Mouse (Mus musculus): ENCODE data around the gene Stat6. TPM values are rescaled to one million over a fixed set of nuclear protein-coding genes. Genes with fewer than 3 reads are reported as not detected.
A peak's percentile ranks its signal among the peaks of the same experiment; 100 is the strongest.

Gene Stat6
- polyA plus RNA-seq (2015; fragmentation: Nextera tagmentation; extraction: Ambion mirVana), result 36.7 and 38.9 TPM in 2 replicates

- peak within 1 kb of the TSS; percentile 68 for H3K4me2 ChIP-seq
- peak within 1 kb of the TSS; percentile 58 for H3K4me3 ChIP-seq
- WGBS, result 3% methylated on average over 37 of the region's 37 CpGs
- H3K27me3 ChIP-seq, result no peaks in the 10 kb centered on the region
- no peaks in the 10 kb centered on the region for H3K9me3 ChIP-seq
- peaks cover 4% of the 10 kb centered on the region; the same call in 1 of the 2 replicates for H3K36me3 ChIP-seq
- H3K9ac ChIP-seq, result peak within 1 kb of the TSS; percentile 44
- H3K27ac ChIP-seq, result peak within 1 kb of the TSS; percentile 88
- peak; percentile 40; the same call in 1 of the 2 replicates for ATAC-seq (ENCODE audit: insufficient number of reproducible peaks, low FRiP score, low TSS enrichment, low read depth)
- H3K4me1 ChIP-seq, result peaks cover 26% of the 10 kb centered on the region
Observed at GRCm38 (mm10) chr10:127642772-127643552, at the start of gene Stat6. Gene Stat6 (plus strand): TSS chr10:127642986.

DNA sequence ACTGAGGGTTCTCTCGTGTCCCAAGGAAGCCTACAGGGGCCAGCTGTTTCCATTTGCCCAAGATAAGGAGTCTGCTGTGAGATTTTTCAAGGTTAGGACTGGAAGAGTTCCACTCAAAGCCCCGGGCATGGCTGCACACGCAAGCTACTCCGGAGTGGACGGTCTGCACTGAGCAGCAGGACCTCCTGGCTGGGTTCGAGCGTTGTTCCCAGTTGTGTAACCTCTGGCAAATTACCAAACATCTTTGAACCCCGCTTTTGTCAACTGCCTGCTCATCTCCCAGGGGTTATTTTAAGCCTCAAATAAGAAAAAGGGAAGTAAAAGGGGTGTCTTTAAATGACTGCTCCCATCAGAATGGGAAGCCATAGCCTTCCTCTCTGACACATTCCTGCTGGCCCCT lies 48.4 kb upstream of the Stat6 start:
- 84% methylated on average over 8 of the region's 8 CpGs for WGBS
- Histone ChIP-seq H3K4me1 (peaks cover 47% of the 10 kb centered on the region), H3K9me3 (no peaks in the 10 kb centered on the region), H3K27ac (no peak overlapping the region), H3K4me3 (no peak overlapping the region), H3K9ac (no peak overlapping the region), H3K36me3 (peaks cover 68% of the 10 kb centered on the region), H3K4me2 (no peak overlapping the region), H3K27me3 (no peaks in the 10 kb centered on the region)
- ATAC-seq (ENCODE audit: insufficient number of reproducible peaks, low FRiP score, low TSS enrichment, low read depth), result no peak

DNA sequence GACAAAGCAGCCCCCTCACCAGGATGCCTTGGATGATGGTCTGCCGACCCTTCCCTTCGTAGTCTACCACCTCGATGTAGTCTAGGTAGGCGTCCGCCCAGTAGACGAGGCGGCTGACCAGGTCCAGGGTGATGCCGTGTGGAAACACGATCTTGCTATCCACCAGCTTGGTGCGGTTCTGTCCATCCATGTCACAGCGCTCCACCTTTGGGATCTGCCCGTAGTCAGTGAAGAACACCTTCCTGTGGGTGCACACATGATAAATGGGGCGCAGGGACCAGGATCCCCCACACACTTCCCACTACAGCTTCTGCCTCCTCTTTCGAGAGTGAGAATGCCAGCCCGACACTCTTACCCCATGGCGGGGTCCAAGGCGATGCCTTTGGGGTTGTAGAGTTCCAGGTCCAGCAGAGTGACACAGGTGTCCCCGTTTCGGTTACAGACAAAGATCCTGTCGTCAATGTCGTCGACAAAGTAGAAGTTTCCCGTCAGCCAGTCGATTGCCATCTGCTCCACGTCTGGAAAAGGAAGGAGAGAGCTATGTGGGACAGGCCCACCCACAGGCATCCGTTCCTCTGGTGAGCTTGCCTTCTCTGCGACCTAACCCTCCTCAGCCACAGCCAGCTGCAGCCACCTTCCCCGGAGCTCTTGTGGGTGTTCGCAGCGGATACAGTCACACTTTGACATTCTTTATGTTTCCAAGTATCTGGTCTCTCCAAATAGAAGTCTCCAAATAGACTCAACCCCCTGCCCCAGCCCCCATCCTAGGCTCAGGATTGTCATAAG lies 47.7 kb upstream of the Stat6 start:
- peaks cover 55% of the 10 kb centered on the region for H3K4me1 ChIP-seq
- no peak overlapping the region for H3K4me2 ChIP-seq

GRCm38 (mm10) chr10:127596321-127596941 lies 46.4 kb upstream of the Stat6 start:
- H3K4me1 ChIP-seq, result peaks cover 66% of the 10 kb centered on the region
- 32% methylated on average over 7 of the region's 7 CpGs for WGBS
- H3K36me3 ChIP-seq, result peaks cover 58% of the 10 kb centered on the region
- H3K4me2 ChIP-seq, result no peak overlapping the region
- H3K27me3 ChIP-seq, result no peaks in the 10 kb centered on the region
- H3K27ac ChIP-seq, result peak overlapping the region; percentile 89
- no peak overlapping the region for H3K4me3 ChIP-seq
- no peaks in the 10 kb centered on the region for H3K9me3 ChIP-seq
- no peak for ATAC-seq (ENCODE audit: insufficient number of reproducible peaks, low FRiP score, low TSS enrichment, low read depth)
- H3K9ac ChIP-seq, result no peak overlapping the region; the same call in 1 of the 2 replicates

More for the DNA sequence above, 47.7 kb upstream of the Stat6 start:
- no peak for ATAC-seq (ENCODE audit: insufficient number of reproducible peaks, low FRiP score, low TSS enrichment, low read depth)
- Histone ChIP-seq H3K9ac (no peak overlapping the region), H3K36me3 (peaks cover 63% of the 10 kb centered on the region), H3K9me3 (no peaks in the 10 kb centered on the region), H3K4me3 (no peak overlapping the region), H3K27me3 (no peaks in the 10 kb centered on the region), H3K27ac (peak overlapping the region; percentile 89; the same call in 1 of the 2 replicates)
- whole genome bisulfite sequencing, result 89% methylated on average over 30 of the region's 30 CpGs

DNA sequence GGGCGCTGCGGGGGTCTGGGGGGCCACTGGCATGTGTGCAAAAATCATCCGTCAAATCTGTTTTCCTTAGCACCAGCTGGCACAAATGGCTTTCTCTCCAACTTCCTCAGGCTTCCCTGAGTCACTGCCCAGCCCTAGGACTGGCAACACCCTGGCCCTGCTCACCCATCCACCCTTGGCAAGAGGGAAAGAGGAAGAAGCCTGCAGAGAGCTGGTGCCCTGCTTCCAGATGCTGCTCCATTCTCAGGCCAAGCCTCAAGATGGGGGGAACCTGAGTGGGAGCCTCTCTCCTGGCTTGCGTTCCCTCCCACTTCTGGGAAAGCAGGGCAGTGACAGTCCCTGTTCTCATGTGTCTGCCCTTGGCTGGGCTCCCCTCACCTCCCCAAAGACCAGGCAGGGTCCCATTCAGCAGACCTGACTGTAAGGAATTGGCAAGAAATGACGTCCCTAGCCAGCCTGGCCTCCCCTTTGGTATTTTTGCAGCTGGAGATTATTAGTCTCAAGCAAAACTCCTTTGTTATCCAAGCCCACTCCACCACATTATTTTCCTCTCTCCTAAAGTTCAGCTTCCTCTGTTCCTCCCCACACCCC lies 45.4 kb upstream of the Stat6 start:
- 43% methylated on average over 5 of the region's 5 CpGs for WGBS
- H3K27ac ChIP-seq, result peak overlapping the region; percentile 89
- H3K27me3 ChIP-seq, result no peaks in the 10 kb centered on the region
- ATAC-seq (ENCODE audit: insufficient number of reproducible peaks, low FRiP score, low TSS enrichment, low read depth), result peak; percentile 45; the same call in 1 of the 2 replicates
- no peak overlapping the region for H3K4me3 ChIP-seq
- H3K9me3 ChIP-seq, result no peaks in the 10 kb centered on the region
- peaks cover 62% of the 10 kb centered on the region for H3K4me1 ChIP-seq
- no peak overlapping the region for H3K4me2 ChIP-seq
- H3K36me3 ChIP-seq, result peaks cover 58% of the 10 kb centered on the region
- no peak overlapping the region for H3K9ac ChIP-seq

- no peak overlapping the region for H3K4me2 ChIP-seq
- no peak overlapping the region for H3K4me3 ChIP-seq
- peak overlapping the region; percentile 89; the same call in 1 of the 2 replicates for H3K27ac ChIP-seq
- H3K4me1 ChIP-seq, result peaks cover 67% of the 10 kb centered on the region
- WGBS, result 66% methylated on average over 8 of the region's 8 CpGs
- peaks cover 58% of the 10 kb centered on the region for H3K36me3 ChIP-seq
- ATAC-seq (ENCODE audit: insufficient number of reproducible peaks, low FRiP score, low TSS enrichment, low read depth), result no peak
- H3K9ac ChIP-seq, result no peak overlapping the region
- H3K9me3 ChIP-seq, result no peaks in the 10 kb centered on the region
- H3K27me3 ChIP-seq, result no peaks in the 10 kb centered on the region
Observed at GRCm38 (mm10) chr10:127598607-127599006, 44.2 kb upstream of the Stat6 start.

DNA sequence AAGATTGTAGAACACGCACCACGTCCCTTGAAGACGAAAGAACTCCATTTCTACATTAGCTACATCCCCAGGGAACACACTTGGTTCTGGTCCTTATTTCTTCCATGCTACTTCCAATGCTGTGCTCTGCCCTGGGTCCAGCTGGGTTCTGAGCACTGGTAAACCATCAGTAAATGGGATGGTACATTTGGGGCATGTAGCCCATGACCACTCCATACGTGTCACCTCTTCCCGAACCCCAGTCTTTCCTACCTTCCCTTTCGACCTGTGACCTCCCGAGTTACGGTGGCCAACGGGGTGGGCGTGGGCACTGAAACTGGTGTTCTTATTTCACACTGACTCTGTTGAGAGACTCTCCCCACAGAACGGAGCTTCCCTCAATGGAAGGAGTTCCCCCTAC lies 43.5 kb upstream of the Stat6 start:
- Histone ChIP-seq H3K9ac (no peak overlapping the region), H3K4me2 (no peak overlapping the region), H3K9me3 (no peaks in the 10 kb centered on the region), H3K27ac (peak overlapping the region; percentile 80), H3K27me3 (no peaks in the 10 kb centered on the region), H3K36me3 (peaks cover 57% of the 10 kb centered on the region), H3K4me1 (peaks cover 74% of the 10 kb centered on the region), H3K4me3 (no peak overlapping the region)
- WGBS, result 85% methylated on average over 11 of the region's 11 CpGs
- ATAC-seq (ENCODE audit: insufficient number of reproducible peaks, low FRiP score, low TSS enrichment, low read depth), result no peak

DNA sequence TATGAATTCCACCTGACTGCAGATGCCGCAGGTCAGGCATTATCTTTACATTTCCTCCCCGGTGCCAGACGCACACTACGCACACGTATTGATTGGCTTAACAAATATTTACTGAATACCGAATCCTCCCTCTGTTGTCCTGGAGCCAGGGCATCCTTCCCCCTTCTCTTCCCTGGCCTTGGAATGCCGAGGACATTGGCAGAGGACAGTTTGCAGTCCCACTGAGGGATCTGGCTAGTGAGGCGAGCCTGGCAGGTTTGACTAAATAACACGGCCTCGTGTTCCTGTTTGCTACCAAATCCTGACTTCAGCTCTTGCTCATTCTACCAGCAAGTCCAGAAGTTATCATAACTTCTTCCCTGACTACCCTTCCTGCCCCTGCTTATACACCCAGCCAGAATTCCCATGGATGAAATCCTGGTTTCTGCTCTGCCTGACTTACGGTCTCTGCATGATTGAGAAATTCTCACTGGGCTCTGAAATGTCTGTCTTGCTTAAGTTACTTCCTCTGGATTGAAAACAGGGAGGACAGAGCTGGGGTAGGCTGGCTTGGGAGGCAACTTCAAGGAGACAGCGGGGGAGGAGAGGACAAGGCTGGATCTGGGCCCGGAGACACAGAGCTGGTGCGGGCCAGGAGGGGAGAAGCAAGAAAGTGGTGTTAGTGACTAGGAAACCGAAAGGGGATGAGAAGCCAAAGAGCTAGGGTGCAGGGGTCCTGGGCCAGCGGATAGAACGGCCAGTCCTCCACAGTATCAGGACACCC lies 42.8 kb upstream of the Stat6 start:
- no peaks in the 10 kb centered on the region for H3K27me3 ChIP-seq
- WGBS, result 59% methylated on average over 17 of the region's 17 CpGs
- H3K4me3 ChIP-seq, result no peak overlapping the region
- peaks cover 57% of the 10 kb centered on the region for H3K36me3 ChIP-seq
- peak; percentile 45; the same call in 1 of the 2 replicates for ATAC-seq (ENCODE audit: insufficient number of reproducible peaks, low FRiP score, low TSS enrichment, low read depth)
- H3K4me2 ChIP-seq, result no peak overlapping the region
- peak overlapping the region; percentile 80 for H3K27ac ChIP-seq
- H3K4me1 ChIP-seq, result peaks cover 80% of the 10 kb centered on the region
- H3K9me3 ChIP-seq, result no peaks in the 10 kb centered on the region
- 0 out of 2 replicates have a peak overlapping the region, but pooled peaks have one; percentile 7 for H3K9ac ChIP-seq

DNA sequence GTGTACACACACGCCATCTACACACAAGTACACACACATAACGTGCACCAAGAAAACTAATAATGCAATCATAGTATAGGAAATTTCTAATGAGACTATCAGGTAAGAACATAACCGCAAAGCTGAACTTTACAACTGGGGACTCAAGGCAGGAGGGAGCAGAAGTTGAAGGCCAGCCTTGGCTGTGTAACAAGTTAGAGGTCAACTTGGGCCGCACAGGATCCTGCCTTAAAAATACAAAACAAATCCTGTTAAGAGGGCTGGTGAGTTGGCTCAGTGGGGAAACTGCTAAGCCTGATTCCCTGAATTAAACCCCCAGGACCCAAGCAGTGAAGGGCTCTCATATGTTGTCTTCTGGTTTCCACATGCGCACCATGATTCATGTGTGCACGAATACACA lies 40.6 kb upstream of the Stat6 start:
- H3K4me1 ChIP-seq, result peaks cover 65% of the 10 kb centered on the region
- WGBS, result 93% methylated on average over 6 of the region's 6 CpGs

DNA sequence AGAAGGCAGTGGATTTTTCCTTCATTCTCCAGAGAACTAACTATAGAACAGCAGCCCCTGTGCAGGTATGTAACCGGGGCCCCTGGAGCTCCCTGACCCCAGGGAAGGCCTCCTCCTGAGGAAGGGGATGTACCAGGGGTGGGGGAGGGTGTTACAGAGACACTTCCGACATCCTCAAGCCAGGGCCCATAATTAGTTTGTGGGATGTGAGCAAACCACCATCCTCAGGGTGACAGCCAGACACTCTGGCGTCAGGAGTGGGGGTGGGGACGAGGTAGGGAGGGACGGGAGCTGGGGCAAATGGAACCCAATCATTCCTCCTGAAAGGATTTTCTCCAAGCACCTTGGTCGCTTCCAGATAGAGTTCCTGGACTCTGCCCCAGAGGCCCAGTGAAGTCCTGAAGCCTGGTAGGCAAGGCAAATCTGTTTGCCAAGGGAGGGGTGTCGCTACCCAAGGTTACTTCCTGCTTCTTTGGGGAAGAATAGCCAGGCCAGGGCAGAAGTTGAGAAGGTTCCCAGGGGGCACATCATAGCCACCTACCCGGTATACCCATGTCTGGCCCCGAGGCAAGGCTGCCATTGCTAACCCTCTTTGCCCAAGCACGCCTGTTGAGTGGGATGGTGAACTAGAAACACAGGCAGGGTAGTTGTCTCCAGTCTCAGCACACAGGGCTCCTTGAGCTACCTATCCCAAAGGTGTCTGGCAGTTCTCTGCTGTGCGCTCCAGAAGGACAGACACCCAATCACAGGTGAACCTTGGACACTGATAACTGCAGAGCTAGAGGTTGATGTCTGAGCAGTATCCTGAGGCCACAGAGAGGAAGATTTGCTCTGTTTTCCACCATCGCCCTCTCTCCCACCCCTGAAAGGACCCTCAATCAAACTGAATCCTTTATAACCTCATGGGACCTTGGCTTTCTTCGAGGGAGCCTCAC lies 39.1 kb upstream of the Stat6 start:
- no peaks in the 10 kb centered on the region for H3K9me3 ChIP-seq
- H3K4me2 ChIP-seq, result no peak overlapping the region
- H3K36me3 ChIP-seq, result peaks cover 85% of the 10 kb centered on the region
- no peaks in the 10 kb centered on the region for H3K27me3 ChIP-seq
- H3K27ac ChIP-seq, result peak overlapping the region; percentile 50
- H3K4me3 ChIP-seq, result no peak overlapping the region
- 46% methylated on average over 13 of the region's 13 CpGs for WGBS
- H3K9ac ChIP-seq, result no peak overlapping the region
- H3K4me1 ChIP-seq, result peaks cover 52% of the 10 kb centered on the region
- no peak for ATAC-seq (ENCODE audit: insufficient number of reproducible peaks, low FRiP score, low TSS enrichment, low read depth)

More for the DNA sequence above, 40.6 kb upstream of the Stat6 start:
- Histone ChIP-seq H3K36me3 (peaks cover 74% of the 10 kb centered on the region), H3K27ac (no peak overlapping the region), H3K27me3 (no peaks in the 10 kb centered on the region), H3K4me3 (no peak overlapping the region), H3K9ac (no peak overlapping the region), H3K9me3 (no peaks in the 10 kb centered on the region), H3K4me2 (no peak overlapping the region)
- no peak for ATAC-seq (ENCODE audit: insufficient number of reproducible peaks, low FRiP score, low TSS enrichment, low read depth)

Measured in limb, embryonic 15.5 days (tissue).